Mouse (Mus musculus) neural tube, embryonic 12.5 days (tissue): Measurements from ENCODE around the gene St6gal2. TPM values are rescaled to one million over a fixed set of nuclear protein-coding genes. Genes with fewer than 3 reads are reported as not detected.

Experiments
- ATAC-seq: fragments of 200-750 bp; cut with Nextera tagmentation; 2 replicates; pipeline ENCODE4 v1.8.0; 2017; ENCODE audit warnings: low read depth, mild to moderate bottlenecking, moderate TSS enrichment, moderate library complexity; ENCODE audit not compliant: low FRiP score
- H3K27ac ChIP-seq: fragments of 300-500 bp; sonication (generic); 2 replicates; pipeline ENCODE4 v1.5.1; 2016
- H3K27me3 ChIP-seq: fragments of 300-500 bp; sonication (generic); replicated peaks from 2 replicates; pipeline ENCODE4 v1.6.1; 2016; ENCODE audit warnings: mild to moderate bottlenecking
- H3K36me3 ChIP-seq: fragments of 300-500 bp; sonication (generic); 2 replicates; pipeline ENCODE4 v1.6.1; 2016; ENCODE audit warnings: mild to moderate bottlenecking
- H3K4me1 ChIP-seq: fragments of 300-500 bp; sonication (generic); 2 replicates; pipeline ENCODE4 v1.6.1; 2016
- H3K4me2 ChIP-seq: fragments of 300-500 bp; sonication (generic); replicated peaks from 2 replicates; pipeline ENCODE4 v1.6.1; 2016; ENCODE audit warnings: mild to moderate bottlenecking
- H3K4me3 ChIP-seq: fragments of 300-500 bp; sonication (generic); 2 replicates; pipeline ENCODE4 v1.5.1; 2016
- H3K9ac ChIP-seq: fragments of 300-500 bp; sonication (generic); 2 replicates; pipeline ENCODE4 v1.6.1; 2016; ENCODE audit warnings: mild to moderate bottlenecking
- H3K9me3 ChIP-seq: fragments of 300-500 bp; sonication (generic); 2 replicates; pipeline ENCODE4 v1.6.1; 2016; ENCODE audit warnings: mild to moderate bottlenecking
- WGBS: fragments of 180-500 bp; shearing (Covaris S2); methylation state at CpG from one replicate; pipeline ENCODE4 v1.1.7; 2016; 5-methylcytosine and 5-hydroxymethylcytosine counted together
- polyA plus RNA-seq: library from polyadenylated mRNA; unstranded; fragments of >200 nt; fragmentation: Nextera tagmentation; extraction: Ambion mirVana; gene quantifications from 2 replicates; pipeline ENCODE4 v1.2.1, GENCODE M21; 2016

The St6gal2 gene
- polyA plus RNA-seq, result 8.2 and 8.8 TPM in 2 replicates

GRCm38 (mm10) chr17:55445250-55446184, at the start of gene St6gal2:
Gene St6gal2, plus strand, starts transcription at chr17:55445382.
- 0 out of 2 replicates have a peak, but pooled peaks cover 2% of the 10 kb centered on the region for H3K4me1 ChIP-seq
- H3K9me3 ChIP-seq, result no peaks in the 10 kb centered on the region
- no peaks in the 10 kb centered on the region for H3K36me3 ChIP-seq
- H3K27ac ChIP-seq, result peak within 1 kb of the TSS; percentile 75
- H3K4me3 ChIP-seq, result peak within 1 kb of the TSS; percentile 63
- H3K4me2 ChIP-seq, result peak within 1 kb of the TSS; percentile 80
- H3K27me3 ChIP-seq, result no peaks in the 10 kb centered on the region
- ATAC-seq, result peak; percentile 92
- H3K9ac ChIP-seq, result peak within 1 kb of the TSS; percentile 79
- under 1% methylated on average over 84 of the region's 84 CpGs for WGBS

GRCm38 (mm10) chr17:55406043-55406442, 39.1 kb upstream of the St6gal2 start:
- Histone ChIP-seq H3K9ac (no peak overlapping the region), H3K4me1 (no peaks in the 10 kb centered on the region), H3K9me3 (no peaks in the 10 kb centered on the region), H3K27me3 (no peaks in the 10 kb centered on the region), H3K27ac (no peak overlapping the region), H3K4me2 (no peak overlapping the region), H3K36me3 (no peaks in the 10 kb centered on the region), H3K4me3 (no peak overlapping the region)
- no peak for ATAC-seq
- 80% methylated on average over 2 of the region's 2 CpGs for WGBS

- H3K4me2 ChIP-seq, result no peak overlapping the region
- ATAC-seq, result no peak
- 94% methylated on average over 2 of the region's 2 CpGs for WGBS
- H3K4me3 ChIP-seq, result no peak overlapping the region
- H3K36me3 ChIP-seq, result no peaks in the 10 kb centered on the region
- H3K9ac ChIP-seq, result no peak overlapping the region
- no peaks in the 10 kb centered on the region for H3K27me3 ChIP-seq
- H3K9me3 ChIP-seq, result no peaks in the 10 kb centered on the region
- no peak overlapping the region for H3K27ac ChIP-seq
- H3K4me1 ChIP-seq, result no peaks in the 10 kb centered on the region
Observed at GRCm38 (mm10) chr17:55416519-55416918, 28.7 kb upstream of the St6gal2 start.

- ATAC-seq, result peak; percentile 63
Observed at GRCm38 (mm10) chr17:55446185-55446527, 974 bp downstream of the St6gal2 start.

GRCm38 (mm10) chr17:55446698-55447097, 1.5 kb downstream of the St6gal2 start:
- H3K27ac ChIP-seq, result no peak overlapping the region
- H3K4me2 ChIP-seq, result peak overlapping the region; percentile 80
- no peaks in the 10 kb centered on the region for H3K27me3 ChIP-seq
- H3K36me3 ChIP-seq, result no peaks in the 10 kb centered on the region
- no peak for ATAC-seq
- H3K9ac ChIP-seq, result no peak overlapping the region
- H3K4me1 ChIP-seq, result 0 out of 2 replicates have a peak, but pooled peaks cover 2% of the 10 kb centered on the region
- WGBS, result 24% methylated on average over 4 of the region's 4 CpGs
- H3K4me3 ChIP-seq, result peak overlapping the region; percentile 63
- no peaks in the 10 kb centered on the region for H3K9me3 ChIP-seq

More at GRCm38 (mm10) chr17:55446185-55446527, 974 bp downstream of the St6gal2 start:
- H3K27me3 ChIP-seq, result no peaks in the 10 kb centered on the region
- H3K9ac ChIP-seq, result peak overlapping the region; percentile 79
- no peaks in the 10 kb centered on the region for H3K36me3 ChIP-seq
- under 1% methylated on average over 6 of the region's 6 CpGs for whole genome bisulfite sequencing
- peak overlapping the region; percentile 80 for H3K4me2 ChIP-seq
- 0 out of 2 replicates have a peak, but pooled peaks cover 2% of the 10 kb centered on the region for H3K4me1 ChIP-seq
- no peaks in the 10 kb centered on the region for H3K9me3 ChIP-seq
- peak overlapping the region; percentile 63 for H3K4me3 ChIP-seq
- peak overlapping the region; percentile 75 for H3K27ac ChIP-seq

GRCm38 (mm10) chr17:55450943-55451342, 5.8 kb downstream of the St6gal2 start:
- H3K4me3 ChIP-seq, result no peak overlapping the region

GRCm38 (mm10) chr17:55454487-55454886, 9.3 kb downstream of the St6gal2 start:
- Histone ChIP-seq H3K9me3 (no peaks in the 10 kb centered on the region), H3K4me1 (no peaks in the 10 kb centered on the region), H3K4me2 (no peak overlapping the region), H3K9ac (no peak overlapping the region), H3K4me3 (no peak overlapping the region), H3K27me3 (no peaks in the 10 kb centered on the region), H3K27ac (no peak overlapping the region), H3K36me3 (no peaks in the 10 kb centered on the region)
- no peak for ATAC-seq
- 58% methylated on average over 3 of the region's 3 CpGs for WGBS

More at GRCm38 (mm10) chr17:55450943-55451342, 5.8 kb downstream of the St6gal2 start:
- Histone ChIP-seq H3K36me3 (no peaks in the 10 kb centered on the region), H3K4me2 (no peak overlapping the region), H3K9ac (no peak overlapping the region), H3K27me3 (no peaks in the 10 kb centered on the region), H3K27ac (no peak overlapping the region), H3K4me1 (0 out of 2 replicates have a peak, but pooled peaks cover 2% of the 10 kb centered on the region), H3K9me3 (no peaks in the 10 kb centered on the region)
- ATAC-seq, result no peak
- 80% methylated on average over 2 of the region's 2 CpGs for WGBS

- Histone ChIP-seq H3K9ac (no peak overlapping the region), H3K4me1 (no peaks in the 10 kb centered on the region), H3K4me2 (no peak overlapping the region), H3K27ac (no peak overlapping the region), H3K4me3 (no peak overlapping the region), H3K9me3 (no peaks in the 10 kb centered on the region), H3K36me3 (no peaks in the 10 kb centered on the region), H3K27me3 (no peaks in the 10 kb centered on the region)
- no peak for ATAC-seq
- 90% methylated on average over 1 of the region's 1 CpGs for WGBS
Observed at GRCm38 (mm10) chr17:55460187-55460586, 15.0 kb downstream of the St6gal2 start.

- H3K9me3 ChIP-seq, result no peaks in the 10 kb centered on the region
- no peaks in the 10 kb centered on the region for H3K36me3 ChIP-seq
- H3K27ac ChIP-seq, result no peak overlapping the region
- no peak overlapping the region for H3K4me2 ChIP-seq
- no peaks in the 10 kb centered on the region for H3K4me1 ChIP-seq
- no peak overlapping the region for H3K4me3 ChIP-seq
- no peak for ATAC-seq
- no peaks in the 10 kb centered on the region for H3K27me3 ChIP-seq
- WGBS, result 86% methylated on average over 3 of the region's 3 CpGs
- H3K9ac ChIP-seq, result no peak overlapping the region
Observed at GRCm38 (mm10) chr17:55467579-55467978, 22.4 kb downstream of the St6gal2 start.

- H3K36me3 ChIP-seq, result no peaks in the 10 kb centered on the region
- no peak for ATAC-seq
- no peak overlapping the region for H3K4me3 ChIP-seq
Observed at GRCm38 (mm10) chr17:55468963-55469362, 23.8 kb downstream of the St6gal2 start.

GRCm38 (mm10) chr17:55475974-55476373, 30.8 kb downstream of the St6gal2 start:
- H3K27ac ChIP-seq, result no peak overlapping the region
- H3K9ac ChIP-seq, result no peak overlapping the region
- H3K27me3 ChIP-seq, result no peaks in the 10 kb centered on the region
- no peaks in the 10 kb centered on the region for H3K4me1 ChIP-seq
- H3K9me3 ChIP-seq, result no peaks in the 10 kb centered on the region
- no peak overlapping the region for H3K4me3 ChIP-seq
- no peaks in the 10 kb centered on the region for H3K36me3 ChIP-seq
- no peak overlapping the region for H3K4me2 ChIP-seq
- WGBS, result 93% methylated on average over 4 of the region's 4 CpGs
- ATAC-seq, result no peak

More at GRCm38 (mm10) chr17:55468963-55469362, 23.8 kb downstream of the St6gal2 start:
- Histone ChIP-seq H3K9me3 (no peaks in the 10 kb centered on the region), H3K27ac (no peak overlapping the region), H3K4me1 (no peaks in the 10 kb centered on the region), H3K27me3 (no peaks in the 10 kb centered on the region), H3K9ac (no peak overlapping the region), H3K4me2 (no peak overlapping the region)

GRCm38 (mm10) chr17:55477361-55477760, 32.2 kb downstream of the St6gal2 start:
- Histone ChIP-seq H3K9me3 (no peaks in the 10 kb centered on the region), H3K36me3 (no peaks in the 10 kb centered on the region; the same call in 1 of the 2 replicates), H3K27me3 (no peaks in the 10 kb centered on the region), H3K9ac (no peak overlapping the region), H3K4me1 (no peaks in the 10 kb centered on the region), H3K4me2 (no peak overlapping the region), H3K4me3 (no peak overlapping the region), H3K27ac (no peak overlapping the region)
- ATAC-seq, result no peak
